Mouse (Mus musculus) kidney, adult 11 months (tissue): ENCODE measurements around the gene Gm9733.
"Not testable (repeated sequence)": the region's sequence is repeated elsewhere in the genome, so short reads cannot be mapped to it uniquely, and the experiment has no call there.

Experiments used
- DNase-seq: peaks from one replicate; pipeline ENCODE4 v3.0.0; 2022

Gm9733 gene

DNA sequence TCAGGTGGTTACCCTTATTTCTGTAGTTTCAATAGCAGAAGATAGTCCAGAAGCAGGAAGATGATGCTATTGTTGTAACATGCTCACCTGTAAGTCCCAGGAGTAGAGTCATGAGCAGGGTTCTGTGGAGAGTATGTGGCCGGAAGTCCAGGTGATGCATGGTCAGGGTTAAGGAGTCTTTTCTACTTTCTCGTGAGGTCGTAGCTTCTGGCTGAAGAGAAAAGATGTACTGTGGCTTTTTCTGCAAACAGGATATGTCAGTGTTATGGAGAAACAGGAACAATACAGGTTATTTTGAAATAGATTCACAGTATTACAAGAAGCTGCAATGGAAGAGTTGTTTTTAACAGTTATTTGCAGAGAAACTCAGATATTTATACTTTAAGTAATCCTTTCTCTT is at the start of gene Gm9733:
TSS of gene Gm9733 (minus strand) at position 240 of the 400 bp plus-strand sequence.
- no peak for DNase-seq

DNA sequence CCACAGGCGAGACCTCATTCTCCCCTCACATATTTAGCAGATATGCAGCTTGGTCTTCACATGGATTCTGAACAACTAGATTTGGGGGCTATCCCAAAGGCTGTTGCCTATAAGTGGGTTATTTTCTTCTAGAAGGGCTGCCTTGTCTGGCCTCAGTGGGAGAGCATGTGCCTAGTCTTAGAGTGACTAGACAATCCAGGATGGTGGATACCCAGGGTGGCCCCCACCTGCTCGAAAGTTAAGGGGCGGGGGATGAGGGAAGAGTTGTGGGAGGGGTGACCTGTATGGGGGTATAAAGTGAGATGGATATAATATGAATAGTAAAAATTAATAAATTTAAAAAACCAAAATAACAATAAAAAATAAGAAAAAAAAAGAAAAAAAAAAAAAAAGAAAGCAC is 23.6 kb upstream of the Gm9733 start:
- not testable (repeated sequence) for DNase-seq

DNA sequence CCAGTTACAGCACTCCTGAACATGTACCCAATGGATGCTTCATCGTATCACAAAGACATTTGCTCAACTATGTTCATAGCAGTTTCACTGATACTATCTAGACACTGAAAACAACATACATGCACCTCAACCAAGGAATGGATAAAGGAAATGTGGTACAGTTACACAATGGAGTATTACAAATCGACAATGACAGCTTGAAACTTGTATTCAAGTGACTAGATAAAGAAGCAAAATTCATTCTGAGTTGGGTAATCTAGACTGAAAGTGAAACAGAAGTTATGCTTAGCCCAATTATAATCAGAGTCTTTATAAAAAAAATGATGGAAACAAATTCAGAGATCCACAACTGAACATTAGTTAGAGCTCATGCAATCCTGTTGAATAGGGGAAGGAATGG is 18.2 kb upstream of the Gm9733 start:
- DNase-seq: not testable (repeated sequence)

DNA sequence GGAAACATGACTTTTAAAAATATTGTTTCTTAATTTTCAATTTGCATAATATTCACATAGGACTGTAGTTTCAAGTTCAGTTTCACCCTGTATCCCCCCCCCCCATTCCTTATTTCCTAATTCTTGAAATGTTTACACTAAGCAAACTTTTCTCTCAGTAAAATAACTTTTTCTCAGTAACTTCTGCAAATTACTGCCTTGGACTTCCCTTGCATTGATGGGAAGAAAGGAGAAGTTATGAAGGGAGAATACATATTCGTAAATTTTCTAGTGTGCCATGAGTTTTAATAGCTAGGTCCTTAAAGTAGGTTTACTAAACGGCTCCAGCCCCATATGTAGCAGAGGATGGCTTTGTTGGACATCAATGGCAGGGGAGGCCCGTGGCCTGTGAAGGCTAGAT is 13.5 kb upstream of the Gm9733 start:
- DNase-seq: not testable (repeated sequence)

DNA sequence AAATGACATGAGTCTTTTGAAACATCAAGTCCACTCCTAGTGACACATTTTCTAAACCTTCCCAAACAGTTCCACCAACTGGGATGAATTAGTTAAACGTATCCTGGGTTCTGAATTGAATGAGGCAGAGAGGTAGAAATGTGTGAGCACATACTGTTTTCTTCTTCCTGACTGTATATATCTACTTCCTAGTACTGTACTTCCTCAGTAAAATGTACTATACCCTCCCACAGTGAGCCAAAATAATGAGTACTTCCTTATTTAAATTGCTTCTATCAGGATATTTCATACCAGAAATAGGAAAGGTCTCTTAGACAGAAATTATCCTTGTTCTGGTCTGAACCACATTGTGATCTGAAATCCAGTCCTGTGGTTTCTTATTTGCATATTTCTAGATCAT is 8.2 kb upstream of the Gm9733 start:
- DNase-seq: no peak

DNA sequence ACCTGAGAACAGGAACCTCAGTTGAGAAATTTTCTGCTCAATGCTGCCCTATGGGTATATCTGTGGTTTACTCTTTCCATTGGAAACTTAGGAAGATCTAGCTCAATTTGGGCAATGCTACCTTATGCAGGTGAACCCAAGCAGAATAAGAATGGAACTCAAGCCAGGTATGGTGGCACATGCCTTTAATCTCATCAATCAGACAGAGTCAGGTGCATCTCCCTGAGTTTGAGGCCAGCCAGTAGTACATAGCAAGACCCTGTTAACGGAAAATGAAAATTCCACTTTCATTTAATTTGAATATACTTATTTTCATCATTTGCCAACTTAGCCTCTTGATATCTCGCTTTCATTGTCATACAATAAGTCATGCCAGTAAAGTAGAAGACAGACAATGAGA is 2.1 kb upstream of the Gm9733 start:
- DNase-seq: no peak

DNA sequence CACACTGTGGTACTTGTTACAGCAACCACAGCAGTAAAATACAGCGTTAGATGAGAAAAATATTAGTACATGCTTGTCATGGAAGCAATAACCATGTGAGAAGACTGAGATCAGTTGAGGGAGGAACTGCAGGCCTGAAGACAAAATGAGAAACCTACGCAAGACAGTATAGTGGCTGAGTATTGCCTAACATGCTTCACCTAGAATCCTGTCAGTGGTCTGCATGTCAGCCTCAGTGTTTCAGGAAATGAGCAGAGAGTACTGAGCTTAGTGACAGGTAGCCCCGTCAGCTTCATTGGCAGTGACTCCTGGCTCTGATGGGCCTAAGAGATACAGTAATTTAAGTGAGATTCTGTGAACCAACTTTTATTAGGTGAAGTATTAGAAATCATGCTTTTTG is 557 bp downstream of the Gm9733 start:
- no peak for DNase-seq

DNA sequence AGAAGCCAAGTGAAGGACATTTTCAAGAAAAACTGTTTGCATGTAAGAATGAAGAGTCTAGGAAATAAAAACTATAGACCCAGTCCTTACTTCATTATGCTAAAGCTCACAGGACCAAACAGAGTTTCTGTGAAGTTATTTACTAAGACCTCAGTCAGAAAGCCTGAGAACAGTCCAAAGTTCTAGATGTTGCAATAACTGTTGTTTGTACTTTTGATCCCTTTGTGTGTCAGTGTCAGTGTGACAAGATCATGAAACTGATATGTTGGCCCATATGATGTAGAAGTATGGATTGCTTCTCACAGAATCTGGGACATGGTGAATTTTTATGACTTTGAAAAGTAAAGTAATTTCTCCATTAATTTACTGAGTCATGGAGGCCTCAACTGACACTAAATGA is 2.6 kb downstream of the Gm9733 start:
- DNase-seq: no peak

DNA sequence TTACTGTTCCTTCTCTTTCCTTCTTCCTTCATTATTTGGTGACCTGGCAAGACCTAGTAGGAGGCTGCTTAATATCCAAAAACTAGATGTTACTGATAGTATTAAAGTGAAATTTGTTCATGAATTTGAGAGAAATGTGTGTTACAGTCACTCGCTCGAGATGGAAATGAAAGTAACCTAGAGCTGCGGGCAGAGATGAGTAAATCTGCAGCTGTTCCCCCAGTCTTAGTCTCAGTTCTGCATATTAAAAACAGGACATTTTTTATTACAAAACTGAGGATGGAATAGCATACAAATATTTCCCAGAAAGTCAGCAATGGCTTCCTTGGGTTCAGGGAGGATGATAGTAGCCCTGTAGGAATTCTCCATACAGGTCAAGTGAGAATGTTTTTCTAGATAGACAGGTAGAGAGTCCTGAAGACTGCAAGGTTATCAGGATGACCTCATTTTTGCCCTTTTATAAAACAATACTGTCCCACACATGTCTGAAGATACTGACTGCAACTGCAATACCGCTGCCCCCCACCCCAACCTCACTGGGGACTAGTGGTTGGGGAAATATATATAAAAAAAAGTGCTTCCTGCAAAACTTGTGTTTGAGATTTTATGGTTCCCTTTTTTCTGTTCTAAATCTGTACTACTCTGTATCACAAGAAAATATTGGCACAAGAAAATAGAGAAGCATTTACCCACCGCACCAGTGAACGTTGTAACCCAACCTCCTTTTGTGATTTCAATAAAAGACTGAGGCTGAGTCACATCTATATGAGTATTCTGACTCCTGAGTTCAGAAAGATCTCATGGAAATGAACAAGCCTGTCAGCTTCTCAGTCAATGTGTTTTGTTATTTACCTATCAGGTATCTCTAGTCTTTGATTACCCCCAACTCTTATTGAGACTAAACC is 47.4 kb downstream of the Gm9733 start:
- DNase-seq: no peak

DNA sequence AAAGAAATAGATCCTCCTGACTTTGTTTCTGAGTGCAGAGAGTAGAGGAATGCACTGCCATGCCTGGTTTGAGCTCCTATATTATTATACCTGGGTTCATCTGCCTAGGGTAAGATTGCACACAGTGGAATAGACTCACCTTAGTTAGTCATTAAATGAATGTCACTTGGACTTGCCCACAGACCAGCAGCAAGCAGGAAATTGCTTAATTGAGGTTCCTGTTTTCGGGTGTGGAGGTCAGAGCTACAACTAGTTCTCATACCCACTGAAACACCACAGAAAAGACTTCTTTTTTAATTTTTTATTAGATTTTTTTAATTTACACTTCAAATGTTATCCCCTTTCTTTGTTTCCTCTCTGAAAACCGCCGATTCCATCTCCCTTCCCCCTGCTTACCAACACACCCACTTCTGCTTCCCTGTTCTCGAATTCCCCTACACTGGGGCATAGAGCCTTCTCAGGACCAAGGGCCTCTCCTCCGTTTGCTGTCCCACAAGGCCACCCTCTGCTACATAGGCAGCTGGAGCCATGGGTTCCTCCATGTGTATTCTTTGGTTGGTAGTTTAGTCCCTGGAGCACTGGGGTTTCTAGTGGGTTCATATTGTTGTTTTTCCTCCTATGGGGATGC is 56.1 kb downstream of the Gm9733 start:
- no peak for DNase-seq

DNA sequence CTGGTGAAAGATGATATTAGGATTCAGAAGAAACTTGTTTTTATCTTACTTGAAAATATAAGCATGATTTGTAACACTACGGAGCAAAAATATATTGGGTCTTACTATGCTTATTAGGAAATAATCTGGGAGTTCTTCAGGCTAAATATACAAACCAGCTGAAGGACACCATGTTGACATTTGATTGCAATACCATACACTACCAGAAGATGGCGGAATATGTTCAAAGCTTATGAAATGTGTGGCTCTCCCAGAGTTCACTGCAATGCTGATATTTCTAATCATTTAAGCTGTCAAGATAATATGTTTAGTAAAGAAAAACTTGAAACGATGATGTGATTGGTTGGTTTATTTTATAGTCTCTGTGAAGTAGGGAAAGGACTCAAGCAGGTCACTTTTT is 67.7 kb downstream of the Gm9733 start:
- DNase-seq: no peak

DNA sequence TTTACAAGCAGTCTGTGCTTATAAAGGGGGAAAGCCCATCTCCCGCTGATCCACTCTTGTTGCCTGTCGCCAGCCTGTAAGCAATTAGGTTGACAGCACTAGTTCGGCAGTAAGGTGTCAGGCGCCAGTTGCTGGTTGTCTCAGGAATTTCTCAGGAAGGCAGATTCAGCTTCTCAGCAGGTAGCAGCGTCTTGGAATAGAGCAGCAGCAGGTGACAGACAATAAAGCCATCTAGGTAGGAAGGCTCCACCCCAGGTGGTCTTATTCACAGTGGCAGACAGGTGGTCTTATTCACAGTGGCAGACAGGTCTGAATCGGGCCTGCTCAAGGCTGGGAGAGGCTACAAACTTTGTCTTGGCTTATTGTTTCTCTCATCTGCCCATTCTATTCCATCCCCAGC is 76.4 kb downstream of the Gm9733 start:
- DNase-seq: no peak
